Mouse (Mus musculus) ES-Bruce4 (cell line): ENCODE data around the gene Sox6.

Source experiments
- CTCF ChIP-seq: IDR thresholded peaks from one replicate; pipeline ENCODE4 v1.8.1; 2011; ENCODE audit warnings: low read depth, low read length
- POLR2A ChIP-seq: IDR thresholded peaks from one replicate; pipeline ENCODE4 v1.8.1; 2011; ENCODE audit warnings: low read length; ENCODE audit not compliant: insufficient read depth

GRCm38 (mm10) chr7:116032596-116033307, 5.8 kb downstream of the Sox6 start:
- peak; percentile 31 for TF ChIP-seq CTCF
- TF ChIP-seq POLR2A: no peak
